Mouse (Mus musculus) testis, adult 2 months (tissue): Measurements from ENCODE around the gene Stxbp1. TPM values are rescaled to one million over a fixed set of nuclear protein-coding genes. Genes with fewer than 3 reads are reported as not detected.

Source experiments
- H3K27ac ChIP-seq: fragments of 200-500 bp; 2 replicates; pipeline ENCODE4 v1.5.1; 2012; ENCODE audit warnings: low read depth, low read length; ENCODE audit not compliant: control insufficient read depth, insufficient read depth
- H3K27me3 ChIP-seq: fragments of 200-500 bp; 2 replicates; pipeline ENCODE4 v1.6.1; 2012; ENCODE audit warnings: mild to moderate bottlenecking, low read length, moderate library complexity; ENCODE audit not compliant: control insufficient read depth, insufficient read depth
- H3K36me3 ChIP-seq: fragments of 200-500 bp; 2 replicates; pipeline ENCODE4 v1.6.1; 2012; ENCODE audit warnings: mild to moderate bottlenecking, low read length; ENCODE audit not compliant: control insufficient read depth, insufficient read depth
- H3K4me1 ChIP-seq: fragments of 200-500 bp; 2 replicates; pipeline ENCODE4 v1.6.1; 2012; ENCODE audit warnings: low read length; ENCODE audit not compliant: control insufficient read depth, insufficient read depth
- H3K4me3 ChIP-seq: fragments of 200-500 bp; 2 replicates; pipeline ENCODE4 v1.5.1; 2012; ENCODE audit warnings: low read depth, mild to moderate bottlenecking, low read length, moderate library complexity, mixed read lengths; ENCODE audit not compliant: control insufficient read depth
- CTCF ChIP-seq: fragments of 200-500 bp; IDR thresholded peaks from 2 replicates; pipeline ENCODE4 v1.5.1; 2012; ENCODE audit warnings: low read depth, mild to moderate bottlenecking, inconsistent platforms, low read length, moderate library complexity; ENCODE audit not compliant: control insufficient read depth, insufficient read depth, insufficient replicate concordance
- POLR2A ChIP-seq: fragments of 200-500 bp; IDR thresholded peaks from 2 replicates; pipeline ENCODE4 v1.6.1; 2012; ENCODE audit warnings: low read depth, mild to moderate bottlenecking, inconsistent platforms, low read length, moderate library complexity; ENCODE audit not compliant: control insufficient read depth
- polyA plus RNA-seq: library from polyadenylated mRNA; depleted of rRNA; stranded (reverse); fragments of >200 nt; gene quantifications from 2 replicates; pipeline ENCODE4 v1.2.3, GENCODE M21; 2012

The Stxbp1 gene
- polyA plus RNA-seq, 1 experiment = 15.2 TPM

- H3K4me1 ChIP-seq = no peaks in the 10 kb centered on the region; the same call in 1 of the 2 replicates
- no peaks in the 10 kb centered on the region for H3K36me3 ChIP-seq
- H3K4me3 ChIP-seq = no peak overlapping the region
- TF ChIP-seq CTCF (no peak), POLR2A (no peak)
- no peak overlapping the region for H3K27ac ChIP-seq
- H3K27me3 ChIP-seq = no peaks in the 10 kb centered on the region
Observed at GRCm38 (mm10) chr2:32835588-32835987, 11.5 kb downstream of the Stxbp1 start.

GRCm38 (mm10) chr2:32834496-32834895, 12.5 kb downstream of the Stxbp1 start:
- H3K27ac ChIP-seq = peak overlapping the region; percentile 22; the same call in 1 of the 2 replicates
- TF ChIP-seq POLR2A = no peak
- TF ChIP-seq CTCF = no peak
- no peaks in the 10 kb centered on the region for H3K27me3 ChIP-seq
- H3K36me3 ChIP-seq = no peaks in the 10 kb centered on the region
- H3K4me3 ChIP-seq = no peak overlapping the region
- H3K4me1 ChIP-seq = no peaks in the 10 kb centered on the region; the same call in 1 of the 2 replicates

GRCm38 (mm10) chr2:32828979-32829676, 17.9 kb downstream of the Stxbp1 start:
- TF ChIP-seq CTCF (no peak), POLR2A (no peak)
- no peak overlapping the region for H3K4me3 ChIP-seq
- H3K27ac ChIP-seq = no peak overlapping the region
- H3K36me3 ChIP-seq = no peaks in the 10 kb centered on the region
- no peaks in the 10 kb centered on the region for H3K27me3 ChIP-seq
- H3K4me1 ChIP-seq = peaks cover 3% of the 10 kb centered on the region; the same call in 1 of the 2 replicates

GRCm38 (mm10) chr2:32825796-32826195, 21.2 kb downstream of the Stxbp1 start:
- peaks cover 3% of the 10 kb centered on the region; the same call in 1 of the 2 replicates for H3K4me1 ChIP-seq
- H3K36me3 ChIP-seq = no peaks in the 10 kb centered on the region
- H3K4me3 ChIP-seq = no peak overlapping the region
- H3K27ac ChIP-seq = no peak overlapping the region
- TF ChIP-seq POLR2A = no peak
- no peak for TF ChIP-seq CTCF
- H3K27me3 ChIP-seq = no peaks in the 10 kb centered on the region

GRCm38 (mm10) chr2:32824778-32825177, 22.3 kb downstream of the Stxbp1 start:
- H3K4me1 ChIP-seq = peaks cover 3% of the 10 kb centered on the region; the same call in 1 of the 2 replicates
- no peak overlapping the region for H3K4me3 ChIP-seq
- H3K27me3 ChIP-seq = no peaks in the 10 kb centered on the region
- TF ChIP-seq POLR2A (no peak), CTCF (no peak)
- no peak overlapping the region for H3K27ac ChIP-seq
- H3K36me3 ChIP-seq = no peaks in the 10 kb centered on the region

- H3K27me3 ChIP-seq = no peaks in the 10 kb centered on the region
- H3K36me3 ChIP-seq = no peaks in the 10 kb centered on the region; the same call in 1 of the 2 replicates
- peaks cover 3% of the 10 kb centered on the region; the same call in 1 of the 2 replicates for H3K4me1 ChIP-seq
- TF ChIP-seq POLR2A (no peak), CTCF (no peak)
- no peak overlapping the region for H3K4me3 ChIP-seq
- H3K27ac ChIP-seq = no peak overlapping the region
Observed at GRCm38 (mm10) chr2:32824181-32824580, 22.9 kb downstream of the Stxbp1 start.

- TF ChIP-seq POLR2A (no peak), CTCF (no peak)
- no peaks in the 10 kb centered on the region for H3K27me3 ChIP-seq
- peaks cover 2% of the 10 kb centered on the region; the same call in 1 of the 2 replicates for H3K4me1 ChIP-seq
- H3K27ac ChIP-seq = no peak overlapping the region
- H3K4me3 ChIP-seq = no peak overlapping the region
- H3K36me3 ChIP-seq = no peaks in the 10 kb centered on the region; the same call in 1 of the 2 replicates
Observed at GRCm38 (mm10) chr2:32823579-32824154, 23.4 kb downstream of the Stxbp1 start.
